Mouse (Mus musculus): ENCODE results near the gene Dnmt1.

- TF ChIP-seq CTCF (IDR thresholded peaks at IDR 0.05; ENCODE audit: borderline replicate concordance, insufficient read depth, low read depth, low read length) (no peak), POLR2A (IDR thresholded peaks at IDR 0.05; ENCODE audit: borderline replicate concordance, insufficient read depth, low read length) (no peak)
Measured at GRCm38 (mm10) chr9:20950419-20950818, 9.3 kb downstream of the Dnmt1 start.

Measured in cerebellum, adult 2 months (tissue).